Mouse (Mus musculus) macrophage (primary cell): Measurements from ENCODE around the gene Erlec1. TPM values are rescaled to one million over a fixed set of nuclear protein-coding genes. Genes with fewer than 3 reads are reported as not detected.

Source experiments
- H3K27ac ChIP-seq: fragments of 350-480 bp; formaldehyde crosslinking; 2 replicates; pipeline ENCODE4 v1.9.0; 2021
- H3K36me3 ChIP-seq: fragments of 350-480 bp; formaldehyde crosslinking; 2 replicates; pipeline ENCODE4 v1.9.0; 2021; ENCODE audit errors: inconsistent target
- H3K4me3 ChIP-seq: fragments of 350-480 bp; formaldehyde crosslinking; 2 replicates; pipeline ENCODE4 v1.9.0; 2021; ENCODE audit errors: inconsistent target
- H3K79me2 ChIP-seq: fragments of 350-480 bp; formaldehyde crosslinking; 2 replicates; pipeline ENCODE4 v1.9.0; 2021; ENCODE audit errors: inconsistent target
- WGBS: methylation state at CpG from one replicate; pipeline ENCODE4 v1.1.7; 2026; ENCODE audit warnings: inconsistent platforms; ENCODE audit not compliant: missing documents; 5-methylcytosine and 5-hydroxymethylcytosine counted together
- polyA plus RNA-seq: library from polyadenylated mRNA; stranded (reverse); fragments of 250-400 nt; gene quantifications from 3 replicates; pipeline ENCODE4 v1.2.4, GENCODE M21; 2018; ENCODE audit warnings: inconsistent platforms

The Erlec1 gene
- polyA plus RNA-seq, 1 experiment from 2014 or later, result 79.5 TPM

- Histone ChIP-seq H3K27ac (no peak overlapping the region), H3K4me3 (no peak overlapping the region), H3K36me3 (no peaks in the 10 kb centered on the region), H3K79me2 (no peaks in the 10 kb centered on the region)
- WGBS, result 98% methylated on average over 3 of the region's 3 CpGs
These were observed 30.9 kb downstream of the Erlec1 start for GRCm38 (mm10) chr11:30923283-30923682.

GRCm38 (mm10) chr11:30920641-30921040 lies 33.5 kb downstream of the Erlec1 start:
- Histone ChIP-seq H3K36me3 (no peaks in the 10 kb centered on the region), H3K27ac (no peak overlapping the region), H3K4me3 (no peak overlapping the region), H3K79me2 (no peaks in the 10 kb centered on the region)
- WGBS, result 82% methylated on average over 1 of the region's 1 CpGs

- Histone ChIP-seq H3K36me3 (no peaks in the 10 kb centered on the region), H3K79me2 (no peaks in the 10 kb centered on the region), H3K4me3 (no peak overlapping the region), H3K27ac (no peak overlapping the region)
- WGBS, result 86% methylated on average over 3 of the region's 3 CpGs
These were observed 41.8 kb downstream of the Erlec1 start for GRCm38 (mm10) chr11:30912311-30912710.

DNA sequence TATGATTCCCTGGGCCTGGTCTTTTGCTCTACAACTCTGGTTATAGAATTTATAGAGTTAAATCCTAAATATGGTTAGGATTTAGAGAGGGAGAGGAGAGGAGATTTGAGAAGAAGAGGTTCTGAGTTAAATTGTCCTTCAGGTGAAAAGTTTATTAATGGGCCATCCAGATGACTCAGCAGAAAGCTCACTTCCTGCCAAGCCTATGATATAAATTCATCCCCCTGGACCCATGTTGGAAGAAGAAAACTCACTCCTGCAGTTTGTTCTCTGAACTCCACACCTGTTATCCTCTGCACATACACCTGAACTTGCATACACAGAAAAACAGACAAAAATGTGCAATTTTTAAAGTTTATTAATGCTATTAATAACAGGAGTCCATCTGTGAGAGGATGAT lies 54.8 kb downstream of the Erlec1 start:
- Histone ChIP-seq H3K4me3 (no peak overlapping the region), H3K36me3 (no peaks in the 10 kb centered on the region), H3K27ac (no peak overlapping the region), H3K79me2 (no peaks in the 10 kb centered on the region)

DNA sequence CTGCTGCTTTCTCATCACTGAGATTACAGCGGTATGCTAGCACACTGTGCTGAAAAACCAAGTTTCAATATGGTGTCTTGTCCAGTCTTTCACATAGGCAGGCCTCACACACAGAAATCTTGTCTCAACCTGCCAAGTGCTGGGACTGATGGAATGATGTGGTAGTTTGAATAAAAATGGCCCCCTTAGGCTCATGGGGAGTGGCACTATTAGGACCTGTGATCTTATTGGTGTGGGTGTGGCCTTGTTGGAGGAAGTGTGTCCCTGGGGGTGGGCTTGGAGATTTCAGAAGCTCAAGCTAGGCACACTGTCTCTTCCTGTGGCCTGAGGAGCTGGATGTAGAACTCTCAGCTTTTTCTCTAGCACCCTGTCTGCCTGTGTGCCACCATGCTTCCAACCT lies 57.9 kb downstream of the Erlec1 start:
- WGBS, result 100% methylated on average over 1 of the region's 1 CpGs
- Histone ChIP-seq H3K4me3 (no peak overlapping the region), H3K36me3 (no peaks in the 10 kb centered on the region), H3K79me2 (no peaks in the 10 kb centered on the region), H3K27ac (no peak overlapping the region)

DNA sequence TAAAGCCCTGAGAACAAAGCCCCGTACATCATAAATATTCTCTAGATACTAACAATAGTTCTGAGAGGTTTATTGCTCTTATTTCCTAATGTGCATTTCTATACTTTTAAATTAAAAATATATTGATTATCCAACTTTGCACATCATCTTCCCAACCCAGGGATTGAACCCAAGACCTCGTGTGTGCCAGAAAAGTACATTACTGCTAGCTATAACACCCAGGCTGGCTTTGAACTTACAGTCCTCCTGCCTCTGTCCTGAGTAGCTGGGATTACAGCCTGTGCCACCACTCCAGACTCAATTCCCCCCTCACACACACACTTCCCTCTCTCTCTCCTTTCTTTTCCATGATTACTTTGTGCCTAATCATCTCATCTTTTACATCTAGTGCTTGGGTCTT lies 66.0 kb downstream of the Erlec1 start:
- Histone ChIP-seq H3K36me3 (no peaks in the 10 kb centered on the region), H3K79me2 (no peaks in the 10 kb centered on the region), H3K27ac (no peak overlapping the region), H3K4me3 (no peak overlapping the region)
- 100% methylated on average over 2 of the region's 2 CpGs for WGBS

DNA sequence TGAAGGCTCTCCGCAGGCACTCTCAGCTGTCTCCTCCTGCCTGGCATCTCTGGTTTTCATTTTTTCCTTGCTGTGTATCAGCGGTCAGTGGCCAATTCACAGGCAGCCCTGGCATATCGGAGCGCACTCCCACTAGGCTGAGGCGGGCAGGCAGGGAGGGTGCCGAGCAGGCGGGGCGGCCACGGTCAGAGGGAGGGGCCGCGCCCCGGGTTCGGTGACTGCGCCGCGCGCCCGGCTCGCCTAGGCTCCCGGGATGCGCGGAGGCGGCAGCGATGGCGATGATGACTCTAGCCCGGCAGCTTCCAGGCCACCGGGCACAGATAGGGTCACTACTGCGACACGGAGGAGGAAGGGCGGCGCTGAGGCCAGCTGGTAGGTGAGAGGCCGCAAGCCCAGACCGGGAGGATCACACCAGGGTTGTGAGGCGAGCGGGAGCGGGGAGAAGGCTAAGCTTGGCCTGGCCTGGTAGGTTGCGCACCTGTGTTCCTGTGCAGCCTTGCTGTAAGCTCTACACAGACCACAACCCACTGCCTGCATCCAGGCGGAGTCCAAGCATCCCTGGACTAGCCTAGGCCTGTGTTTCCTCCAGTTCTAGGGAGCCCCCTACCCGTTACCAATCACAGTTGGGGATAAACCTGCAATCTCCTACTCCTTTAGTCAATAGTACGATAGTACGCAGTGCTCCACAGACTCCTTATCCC lies 68.8 kb downstream of the Erlec1 start, which contains the start of the genes Gpr75 and Asb3:
Gene Gpr75, plus strand, starts transcription at position 188 of the 701 bp plus-strand sequence.
Gene Asb3, plus strand, starts transcription at position 246 of the 701 bp plus-strand sequence.
- 22% methylated on average over 23 of the region's 41 CpGs for WGBS
- H3K4me3 ChIP-seq, result no peak within 1 kb of the TSS
- H3K36me3 ChIP-seq, result peaks cover 3% of the 10 kb centered on the region; the same call in 1 of the 2 replicates

More for the DNA sequence above, 68.8 kb downstream of the Erlec1 start, which contains the start of the genes Gpr75 and Asb3:
- H3K27ac ChIP-seq, result no peak within 1 kb of the TSS
- H3K79me2 ChIP-seq, result no peaks in the 10 kb centered on the region

Other genes starting within 250 kb of the Erlec1 start
- gene Psme4, start 182.6 kb downstream of the Erlec1 start, polyA plus RNA-seq, result 27.5 to 37.3 TPM (median 33.7 TPM) in 3 replicates
- gene Gpr75, start 69.0 kb downstream of the Erlec1 start, polyA plus RNA-seq, result not detected in 3 replicates
- gene Asb3, start 68.9 kb downstream of the Erlec1 start, polyA plus RNA-seq, result 3.7 to 7.3 TPM (median 6.9 TPM) in 3 replicates
- gene Chac2, start 32.0 kb upstream of the Erlec1 start, polyA plus RNA-seq, result 7.1 to 8.0 TPM (median 7.7 TPM) in 3 replicates
- gene Gm17332, start 228.1 kb upstream of the Erlec1 start, polyA plus RNA-seq, result not detected in 3 replicates